Mouse (Mus musculus): ENCODE data around the gene Gle1.
A peak's percentile ranks its signal among the peaks of the same experiment; 100 is the strongest.
"Not testable (repeated sequence)": the region's sequence is repeated elsewhere in the genome, so short reads cannot be mapped to it uniquely, and the experiment has no call there.

Gle1 gene

DNA sequence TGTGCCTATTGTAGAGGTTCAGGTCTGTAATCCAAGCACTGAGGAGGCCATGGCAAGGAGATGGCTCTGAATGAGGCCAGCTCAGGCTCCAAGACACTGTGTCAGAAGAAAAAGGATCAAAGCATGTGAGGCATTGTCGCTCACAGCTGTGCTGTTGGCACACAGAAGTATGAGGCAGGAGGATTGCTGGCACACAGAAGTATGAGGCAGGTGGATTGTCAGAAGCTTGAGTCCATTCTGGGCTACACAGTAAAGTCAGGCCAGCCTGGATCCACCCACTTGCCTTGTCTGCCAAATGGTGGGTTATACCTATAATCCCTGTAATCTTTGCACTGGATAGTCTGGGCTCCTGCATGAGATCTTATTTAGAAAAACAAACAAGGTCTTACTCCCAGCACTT, 37.1 kb upstream of the Gle1 start:
- no peak overlapping the region for H3K4me3 ChIP-seq (replicated peaks; ENCODE audit: low read length)
- TF ChIP-seq CTCF (conservative IDR thresholded peaks at IDR 0.05; ENCODE audit: low read length) (no peak), NANOG (IDR thresholded peaks at IDR 0.05; ENCODE audit: borderline replicate concordance, low read length) (no peak), POU5F1 (IDR thresholded peaks at IDR 0.05; ENCODE audit: borderline replicate concordance, low read length) (no peak)
- H3K27me3 ChIP-seq (ENCODE audit: insufficient read depth, low read length): no peaks in the 10 kb centered on the region
- H3K9me3 ChIP-seq (ENCODE audit: low read length): no peaks in the 10 kb centered on the region
- peaks cover 100% of the 10 kb centered on the region for H3K36me3 ChIP-seq (ENCODE audit: insufficient read depth, low read length)
- peaks cover 39% of the 10 kb centered on the region for H3K4me1 ChIP-seq (replicated peaks; ENCODE audit: low read depth, low read length)

DNA sequence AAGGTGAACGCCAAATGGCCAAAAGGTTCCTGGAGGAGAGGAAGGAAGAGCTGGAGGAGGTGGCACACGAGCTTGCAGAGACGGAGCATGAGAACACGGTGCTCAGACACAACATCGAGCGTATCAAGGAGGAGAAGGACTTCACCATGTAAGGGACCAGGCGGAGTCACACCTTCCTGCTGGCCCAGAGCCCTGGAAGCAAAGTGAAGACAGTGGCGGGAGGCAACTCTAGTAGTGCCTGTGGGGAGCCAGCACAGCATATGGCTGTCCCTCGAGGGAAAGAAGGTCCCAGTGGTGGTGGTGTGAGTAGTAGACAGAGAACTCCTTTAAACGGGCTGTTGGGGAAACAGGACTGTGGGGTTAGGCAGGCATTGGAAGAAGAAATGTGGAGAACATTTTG, 33.0 kb upstream of the Gle1 start:
- no peaks in the 10 kb centered on the region for H3K27me3 ChIP-seq (ENCODE audit: insufficient read depth, low read length)
- TF ChIP-seq CTCF (conservative IDR thresholded peaks at IDR 0.05; ENCODE audit: low read length): no peak
- H3K9me3 ChIP-seq (ENCODE audit: low read length): no peaks in the 10 kb centered on the region
- H3K36me3 ChIP-seq (ENCODE audit: insufficient read depth, low read length): peaks cover 100% of the 10 kb centered on the region
- H3K4me3 ChIP-seq (replicated peaks; ENCODE audit: low read length): no peak overlapping the region
- peaks cover 47% of the 10 kb centered on the region for H3K4me1 ChIP-seq (replicated peaks; ENCODE audit: low read depth, low read length)

DNA sequence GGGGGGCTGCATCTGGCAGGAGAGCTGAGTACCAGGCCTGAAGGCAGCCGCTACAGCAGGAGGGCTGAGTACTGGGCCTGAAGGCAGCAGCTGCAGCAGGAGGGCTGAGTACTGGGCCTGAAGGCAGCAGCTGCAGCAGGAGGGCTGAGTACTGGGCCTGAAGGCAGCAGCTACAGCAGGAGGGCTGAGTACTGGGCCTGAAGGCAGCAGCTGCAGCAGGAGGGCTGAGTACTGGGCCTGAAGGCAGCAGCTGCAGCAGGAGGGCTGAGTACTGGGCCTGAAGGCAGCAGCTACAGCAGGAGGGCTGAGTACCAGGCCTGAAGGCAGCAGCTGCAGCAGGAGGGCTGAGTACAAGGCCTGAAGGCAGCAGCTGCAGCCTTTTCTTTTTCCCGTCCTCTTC, 27.1 kb upstream of the Gle1 start:
- H3K27me3 ChIP-seq (ENCODE audit: insufficient read depth, low read length); H3K9me3 ChIP-seq (ENCODE audit: low read length); H3K4me3 ChIP-seq (replicated peaks; ENCODE audit: low read length): not testable (repeated sequence)
- Histone ChIP-seq H3K36me3 (ENCODE audit: insufficient read depth, low read length) (peaks cover 96% of the 10 kb centered on the region), H3K4me1 (replicated peaks; ENCODE audit: low read depth, low read length) (peaks cover 23% of the 10 kb centered on the region)

DNA sequence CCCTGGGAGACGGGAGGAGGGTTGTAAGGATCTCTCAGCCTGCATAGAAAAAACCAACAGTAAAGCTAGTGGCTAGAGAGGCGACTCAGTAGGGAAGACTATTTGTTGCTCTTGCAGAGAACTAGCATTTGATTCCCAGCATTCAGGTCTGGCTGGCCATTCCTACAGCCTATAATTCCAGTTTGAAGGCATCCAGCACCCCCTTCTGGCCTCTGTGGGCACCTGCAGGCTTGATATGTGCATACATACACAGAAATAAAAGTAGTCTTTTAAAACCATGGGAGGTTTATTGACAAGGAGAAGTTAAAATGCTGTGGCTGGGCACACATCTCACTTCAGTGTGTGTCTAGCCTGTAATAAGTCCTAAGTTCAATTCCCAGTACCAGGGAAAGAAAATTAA, 25.2 kb upstream of the Gle1 start:
- H3K9me3 ChIP-seq (ENCODE audit: low read length): no peaks in the 10 kb centered on the region

DNA sequence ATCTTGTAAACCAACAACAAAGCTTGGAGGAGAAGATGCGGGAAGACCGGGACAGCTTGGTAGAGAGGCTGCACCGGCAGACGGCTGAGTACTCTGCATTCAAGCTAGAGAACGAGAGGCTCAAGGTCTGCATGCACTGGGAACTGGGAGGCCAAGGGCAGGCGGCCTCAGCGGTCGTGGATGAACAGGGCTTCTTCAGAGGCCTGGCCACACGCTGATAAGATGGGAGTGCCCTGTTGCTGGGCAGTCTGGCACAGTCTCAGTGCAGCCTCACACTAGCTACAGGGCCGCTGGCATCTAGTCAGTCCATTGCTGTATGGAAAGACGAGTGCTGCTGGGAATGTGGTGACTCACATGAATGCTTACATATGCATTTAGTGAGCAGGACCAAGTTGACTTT, 17.6 kb upstream of the Gle1 start:
- Histone ChIP-seq H3K4me3 (replicated peaks; ENCODE audit: low read length) (no peak overlapping the region), H3K4me1 (replicated peaks; ENCODE audit: low read depth, low read length) (peaks cover 53% of the 10 kb centered on the region), H3K27me3 (ENCODE audit: insufficient read depth, low read length) (no peaks in the 10 kb centered on the region), H3K9me3 (ENCODE audit: low read length) (no peaks in the 10 kb centered on the region), H3K36me3 (ENCODE audit: insufficient read depth, low read length) (peaks cover 99% of the 10 kb centered on the region)
- TF ChIP-seq POU5F1 (IDR thresholded peaks at IDR 0.05; ENCODE audit: borderline replicate concordance, low read length) (no peak), NANOG (IDR thresholded peaks at IDR 0.05; ENCODE audit: borderline replicate concordance, low read length) (no peak), CTCF (conservative IDR thresholded peaks at IDR 0.05; ENCODE audit: low read length) (no peak)

More for the DNA sequence above, 25.2 kb upstream of the Gle1 start:
- H3K27me3 ChIP-seq (ENCODE audit: insufficient read depth, low read length): no peaks in the 10 kb centered on the region
- no peak overlapping the region for H3K4me3 ChIP-seq (replicated peaks; ENCODE audit: low read length)
- H3K36me3 ChIP-seq (ENCODE audit: insufficient read depth, low read length): peaks cover 96% of the 10 kb centered on the region
- H3K4me1 ChIP-seq (replicated peaks; ENCODE audit: low read depth, low read length): peaks cover 23% of the 10 kb centered on the region
- TF ChIP-seq NANOG (IDR thresholded peaks at IDR 0.05; ENCODE audit: borderline replicate concordance, low read length) (no peak), POU5F1 (IDR thresholded peaks at IDR 0.05; ENCODE audit: borderline replicate concordance, low read length) (no peak), CTCF (conservative IDR thresholded peaks at IDR 0.05; ENCODE audit: low read length) (peak; percentile 57)

DNA sequence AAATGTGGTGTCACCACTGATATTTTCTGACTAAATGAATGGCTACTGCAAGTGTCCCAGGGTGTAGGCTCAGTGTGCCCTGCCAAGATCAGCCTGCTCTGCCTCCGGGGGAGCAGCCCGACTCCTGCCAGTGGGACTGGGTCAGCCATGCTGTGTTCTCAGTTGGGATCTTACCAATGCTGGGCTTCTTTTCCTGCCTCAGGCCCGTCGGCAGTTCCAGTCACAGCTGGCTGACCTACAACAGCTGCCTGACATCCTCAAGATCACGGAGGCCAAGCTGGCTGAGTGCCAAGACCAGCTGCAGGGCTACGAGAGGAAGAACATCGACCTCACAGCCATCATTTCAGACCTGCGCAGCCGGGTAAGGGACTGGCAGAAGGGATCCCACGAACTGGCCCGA, 13.2 kb upstream of the Gle1 start:
- TF ChIP-seq NANOG (IDR thresholded peaks at IDR 0.05; ENCODE audit: borderline replicate concordance, low read length) (no peak), POU5F1 (IDR thresholded peaks at IDR 0.05; ENCODE audit: borderline replicate concordance, low read length) (no peak), CTCF (conservative IDR thresholded peaks at IDR 0.05; ENCODE audit: low read length) (no peak)
- Histone ChIP-seq H3K4me1 (replicated peaks; ENCODE audit: low read depth, low read length) (peaks cover 24% of the 10 kb centered on the region), H3K36me3 (ENCODE audit: insufficient read depth, low read length) (peaks cover 100% of the 10 kb centered on the region), H3K4me3 (replicated peaks; ENCODE audit: low read length) (no peak overlapping the region), H3K27me3 (ENCODE audit: insufficient read depth, low read length) (no peaks in the 10 kb centered on the region), H3K9me3 (ENCODE audit: low read length) (no peaks in the 10 kb centered on the region)

DNA sequence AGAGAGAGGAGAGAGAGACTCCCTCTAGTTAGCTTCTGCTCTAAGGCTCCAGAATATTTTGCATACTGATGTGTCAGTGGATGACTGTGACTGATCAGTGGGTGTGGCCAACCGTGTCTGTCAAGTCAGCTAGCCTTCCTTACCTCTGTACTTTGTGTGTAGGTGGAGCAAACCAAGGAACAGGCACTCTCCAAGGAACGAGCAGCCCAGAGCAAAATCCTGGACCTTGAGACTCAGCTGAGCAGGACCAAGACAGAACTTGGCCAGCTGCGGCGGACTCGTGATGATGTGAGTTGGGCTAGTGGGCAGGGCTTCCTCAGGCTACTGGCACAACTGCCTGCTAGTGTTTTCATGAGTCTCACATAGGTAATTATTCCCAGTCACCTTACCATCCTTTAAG, 8.7 kb upstream of the Gle1 start:
- TF ChIP-seq CTCF (conservative IDR thresholded peaks at IDR 0.05; ENCODE audit: low read length) (no peak), NANOG (IDR thresholded peaks at IDR 0.05; ENCODE audit: borderline replicate concordance, low read length) (no peak), POU5F1 (IDR thresholded peaks at IDR 0.05; ENCODE audit: borderline replicate concordance, low read length) (no peak)
- Histone ChIP-seq H3K4me1 (replicated peaks; ENCODE audit: low read depth, low read length) (peaks cover 29% of the 10 kb centered on the region), H3K27me3 (ENCODE audit: insufficient read depth, low read length) (no peaks in the 10 kb centered on the region), H3K36me3 (ENCODE audit: insufficient read depth, low read length) (peaks cover 100% of the 10 kb centered on the region), H3K4me3 (replicated peaks; ENCODE audit: low read length) (no peak overlapping the region), H3K9me3 (ENCODE audit: low read length) (no peaks in the 10 kb centered on the region)

DNA sequence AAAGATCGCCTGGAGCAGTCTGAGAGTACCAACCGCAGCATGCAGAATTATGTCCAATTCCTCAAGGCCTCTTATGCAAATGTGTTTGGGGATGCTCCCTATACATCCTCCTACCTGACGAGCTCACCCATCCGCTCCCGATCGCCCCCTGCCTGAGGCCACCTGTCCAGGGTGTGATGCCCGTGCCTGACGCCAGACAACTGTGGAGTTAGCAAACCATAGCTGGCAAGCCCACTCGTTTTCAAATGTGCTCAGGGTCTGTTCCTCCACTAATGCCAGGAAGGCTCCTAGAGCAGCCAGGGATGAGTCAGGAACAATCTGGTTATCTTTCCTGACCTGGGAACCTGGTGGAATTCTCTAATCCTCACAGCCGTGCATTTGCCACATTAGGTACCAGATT, 4.7 kb upstream of the Gle1 start:
- peaks cover 64% of the 10 kb centered on the region for H3K36me3 ChIP-seq (ENCODE audit: insufficient read depth, low read length)
- 0 out of 2 replicates have a peak, but pooled peaks have one; percentile 4 for TF ChIP-seq CTCF (conservative IDR thresholded peaks at IDR 0.05; ENCODE audit: low read length)
- no peak for TF ChIP-seq NANOG (IDR thresholded peaks at IDR 0.05; ENCODE audit: borderline replicate concordance, low read length)
- TF ChIP-seq POU5F1 (IDR thresholded peaks at IDR 0.05; ENCODE audit: borderline replicate concordance, low read length): no peak
- H3K4me1 ChIP-seq (replicated peaks; ENCODE audit: low read depth, low read length): peaks cover 24% of the 10 kb centered on the region
- no peaks in the 10 kb centered on the region for H3K9me3 ChIP-seq (ENCODE audit: low read length)
- no peaks in the 10 kb centered on the region for H3K27me3 ChIP-seq (ENCODE audit: insufficient read depth, low read length)
- no peak overlapping the region for H3K4me3 ChIP-seq (replicated peaks; ENCODE audit: low read length)

DNA sequence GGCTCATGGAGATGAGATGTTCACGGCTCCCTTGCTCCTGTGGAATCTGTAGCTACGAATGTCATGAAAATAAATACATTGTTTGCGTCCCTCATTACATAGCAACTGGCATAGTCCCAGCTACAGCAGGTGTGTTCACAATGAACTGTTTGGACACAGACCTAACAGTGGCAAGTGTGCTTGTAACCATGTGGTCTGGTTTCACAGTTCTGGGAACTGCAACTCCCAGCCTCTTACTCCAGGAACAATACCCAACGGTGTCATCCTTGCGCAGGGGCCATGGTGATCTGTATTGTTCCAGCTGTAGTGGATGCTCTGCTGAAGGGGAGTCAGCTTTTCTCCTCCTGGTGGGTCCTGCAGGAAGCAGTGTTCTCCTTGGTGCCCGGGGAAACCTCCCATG, 4.0 kb upstream of the Gle1 start:
- Histone ChIP-seq H3K4me3 (replicated peaks; ENCODE audit: low read length) (no peak overlapping the region), H3K9me3 (ENCODE audit: low read length) (no peaks in the 10 kb centered on the region), H3K27me3 (ENCODE audit: insufficient read depth, low read length) (no peaks in the 10 kb centered on the region), H3K4me1 (replicated peaks; ENCODE audit: low read depth, low read length) (peaks cover 25% of the 10 kb centered on the region), H3K36me3 (ENCODE audit: insufficient read depth, low read length) (peaks cover 58% of the 10 kb centered on the region)
- TF ChIP-seq CTCF (conservative IDR thresholded peaks at IDR 0.05; ENCODE audit: low read length): no peak
- no peak for TF ChIP-seq POU5F1 (IDR thresholded peaks at IDR 0.05; ENCODE audit: borderline replicate concordance, low read length)
- TF ChIP-seq NANOG (IDR thresholded peaks at IDR 0.05; ENCODE audit: borderline replicate concordance, low read length): no peak
